Mouse (Mus musculus): ENCODE measurements around the gene Col5a2.
"Not testable (repeated sequence)": the region's sequence is repeated elsewhere in the genome, so short reads cannot be mapped to it uniquely, and the experiment has no call there.

GRCm38 (mm10) chr1:45527476-45527875, 24.4 kb upstream of the Col5a2 start:
- TF ChIP-seq CTCF (IDR thresholded peaks at IDR 0.05; ENCODE audit: insufficient read depth, low read length); POLR2A (IDR thresholded peaks at IDR 0.05; ENCODE audit: borderline replicate concordance, extremely low read depth, low read depth, low read length): not testable (repeated sequence)

Data from lung, adult 2 months (tissue).